Mouse (Mus musculus) testis, adult 2 months (tissue): Measurements from ENCODE around the gene Pex5l. TPM values are rescaled to one million over a fixed set of nuclear protein-coding genes. Genes with fewer than 3 reads are reported as not detected.

Source experiments
- H3K27ac ChIP-seq: fragments of 200-500 bp; 2 replicates; pipeline ENCODE4 v1.5.1; 2012; ENCODE audit warnings: low read depth, low read length; ENCODE audit not compliant: control insufficient read depth, insufficient read depth
- H3K27me3 ChIP-seq: fragments of 200-500 bp; 2 replicates; pipeline ENCODE4 v1.6.1; 2012; ENCODE audit warnings: mild to moderate bottlenecking, low read length, moderate library complexity; ENCODE audit not compliant: control insufficient read depth, insufficient read depth
- H3K36me3 ChIP-seq: fragments of 200-500 bp; 2 replicates; pipeline ENCODE4 v1.6.1; 2012; ENCODE audit warnings: mild to moderate bottlenecking, low read length; ENCODE audit not compliant: control insufficient read depth, insufficient read depth
- H3K4me1 ChIP-seq: fragments of 200-500 bp; 2 replicates; pipeline ENCODE4 v1.6.1; 2012; ENCODE audit warnings: low read length; ENCODE audit not compliant: control insufficient read depth, insufficient read depth
- H3K4me3 ChIP-seq: fragments of 200-500 bp; 2 replicates; pipeline ENCODE4 v1.5.1; 2012; ENCODE audit warnings: low read depth, mild to moderate bottlenecking, low read length, moderate library complexity, mixed read lengths; ENCODE audit not compliant: control insufficient read depth
- CTCF ChIP-seq: fragments of 200-500 bp; IDR thresholded peaks from 2 replicates; pipeline ENCODE4 v1.5.1; 2012; ENCODE audit warnings: low read depth, mild to moderate bottlenecking, inconsistent platforms, low read length, moderate library complexity; ENCODE audit not compliant: control insufficient read depth, insufficient read depth, insufficient replicate concordance
- POLR2A ChIP-seq: fragments of 200-500 bp; IDR thresholded peaks from 2 replicates; pipeline ENCODE4 v1.6.1; 2012; ENCODE audit warnings: low read depth, mild to moderate bottlenecking, inconsistent platforms, low read length, moderate library complexity; ENCODE audit not compliant: control insufficient read depth
- polyA plus RNA-seq: library from polyadenylated mRNA; depleted of rRNA; stranded (reverse); fragments of >200 nt; gene quantifications from 2 replicates; pipeline ENCODE4 v1.2.3, GENCODE M21; 2012

The Pex5l gene
- polyA plus RNA-seq, 1 experiment: 109 TPM

GRCm38 (mm10) chr3:33063590-33063989 lies 79.5 kb downstream of the Pex5l start:
- Histone ChIP-seq H3K27ac (no peak overlapping the region), H3K4me3 (no peak overlapping the region), H3K36me3 (no peaks in the 10 kb centered on the region), H3K4me1 (no peaks in the 10 kb centered on the region), H3K27me3 (no peaks in the 10 kb centered on the region)
- TF ChIP-seq POLR2A (no peak), CTCF (no peak)

- Histone ChIP-seq H3K27ac (no peak overlapping the region), H3K36me3 (no peaks in the 10 kb centered on the region), H3K4me3 (no peak overlapping the region), H3K27me3 (no peaks in the 10 kb centered on the region), H3K4me1 (no peaks in the 10 kb centered on the region)
- TF ChIP-seq CTCF (no peak), POLR2A (no peak)
Measured at GRCm38 (mm10) chr3:33061428-33061827, 81.6 kb downstream of the Pex5l start.

GRCm38 (mm10) chr3:33061016-33061415 lies 82.0 kb downstream of the Pex5l start:
- Histone ChIP-seq H3K27ac (no peak overlapping the region), H3K4me1 (no peaks in the 10 kb centered on the region), H3K36me3 (no peaks in the 10 kb centered on the region), H3K27me3 (no peaks in the 10 kb centered on the region), H3K4me3 (no peak overlapping the region)
- TF ChIP-seq CTCF (no peak), POLR2A (no peak)

- Histone ChIP-seq H3K27ac (no peak overlapping the region), H3K4me3 (no peak overlapping the region), H3K36me3 (no peaks in the 10 kb centered on the region), H3K4me1 (no peaks in the 10 kb centered on the region), H3K27me3 (no peaks in the 10 kb centered on the region)
- no peak for TF ChIP-seq POLR2A
- TF ChIP-seq CTCF: no peak
Measured at GRCm38 (mm10) chr3:33060343-33060937, 82.6 kb downstream of the Pex5l start.

GRCm38 (mm10) chr3:33048304-33048703 lies 94.7 kb downstream of the Pex5l start:
- H3K27ac ChIP-seq: no peak overlapping the region
- H3K27me3 ChIP-seq: no peaks in the 10 kb centered on the region
- H3K36me3 ChIP-seq: no peaks in the 10 kb centered on the region
- no peak for TF ChIP-seq CTCF
- no peak for TF ChIP-seq POLR2A
- H3K4me1 ChIP-seq: no peaks in the 10 kb centered on the region
- no peak overlapping the region for H3K4me3 ChIP-seq

- Histone ChIP-seq H3K27ac (no peak overlapping the region), H3K36me3 (no peaks in the 10 kb centered on the region), H3K27me3 (no peaks in the 10 kb centered on the region), H3K4me3 (no peak overlapping the region), H3K4me1 (no peaks in the 10 kb centered on the region)
- TF ChIP-seq POLR2A: no peak
- TF ChIP-seq CTCF: no peak
Measured at GRCm38 (mm10) chr3:33044799-33045106, 98.3 kb downstream of the Pex5l start.

- Histone ChIP-seq H3K4me1 (no peaks in the 10 kb centered on the region), H3K27me3 (no peaks in the 10 kb centered on the region), H3K4me3 (no peak overlapping the region), H3K36me3 (no peaks in the 10 kb centered on the region), H3K27ac (no peak overlapping the region)
- no peak for TF ChIP-seq POLR2A
- no peak for TF ChIP-seq CTCF
Measured at GRCm38 (mm10) chr3:33043896-33044798, 98.9 kb downstream of the Pex5l start.

- Histone ChIP-seq H3K36me3 (no peaks in the 10 kb centered on the region), H3K27ac (no peak overlapping the region), H3K27me3 (no peaks in the 10 kb centered on the region), H3K4me1 (no peaks in the 10 kb centered on the region), H3K4me3 (peak overlapping the region; percentile 56; the same call in 1 of the 2 replicates)
- TF ChIP-seq CTCF (no peak), POLR2A (no peak)
Measured at GRCm38 (mm10) chr3:33024566-33024965, 118.5 kb downstream of the Pex5l start.
